Mouse (Mus musculus) forebrain, embryonic 11.5 days (tissue): ENCODE measurements at regions not wholly inside any gene's neighbourhood (a gene's known extent, or its start where the extent isn't known, plus 50 kb on each side); places are given as distances from the start of the nearest gene placed in this dataset.

ENCODE experiments used
- ATAC-seq: fragments of 200-750 bp; cut with Nextera tagmentation; replicated peaks from 2 replicates; pipeline ENCODE4 v1.8.0; 2017; ENCODE audit warnings: moderate TSS enrichment; ENCODE audit not compliant: low FRiP score
- DNase-seq: peaks from one replicate; pipeline ENCODE4 v3.0.0-alpha.2; 2017; ENCODE audit warnings: low spot score
- H3K27ac ChIP-seq: fragments of 300-500 bp; sonication (generic); 2 replicates; pipeline ENCODE4 v1.5.1; 2014; ENCODE audit warnings: low read depth, low read length
- H3K27me3 ChIP-seq: fragments of 300-500 bp; sonication (generic); 2 replicates; pipeline ENCODE4 v1.6.1; 2014; ENCODE audit warnings: mild to moderate bottlenecking, low read length, mixed read lengths; ENCODE audit not compliant: control insufficient read depth, insufficient read depth
- H3K36me3 ChIP-seq: fragments of 300-500 bp; sonication (generic); 2 replicates; pipeline ENCODE4 v1.6.1; 2014; ENCODE audit warnings: mild to moderate bottlenecking, low read length, moderate library complexity, mixed read lengths; ENCODE audit not compliant: control insufficient read depth, insufficient read depth
- H3K4me1 ChIP-seq: fragments of 300-500 bp; sonication (generic); replicated peaks from 2 replicates; pipeline ENCODE4 v1.6.1; 2014; ENCODE audit warnings: low read length, mixed read lengths; ENCODE audit not compliant: control insufficient read depth, insufficient read depth
- H3K4me2 ChIP-seq: fragments of 300-500 bp; sonication (generic); 2 replicates; pipeline ENCODE4 v1.6.1; 2014; ENCODE audit warnings: low read depth, mild to moderate bottlenecking, low read length, moderate library complexity, mixed read lengths; ENCODE audit not compliant: severe bottlenecking
- H3K4me3 ChIP-seq: fragments of 300-500 bp; sonication (generic); 2 replicates; pipeline ENCODE4 v1.5.1; 2014; ENCODE audit warnings: low read depth, low read length
- H3K9ac ChIP-seq: fragments of 300-500 bp; sonication (generic); 2 replicates; pipeline ENCODE4 v1.6.1; 2014; ENCODE audit warnings: low read length
- H3K9me3 ChIP-seq: fragments of 300-500 bp; sonication (generic); 2 replicates; pipeline ENCODE4 v1.6.1; 2016; ENCODE audit warnings: low read length, mixed read lengths; ENCODE audit not compliant: control insufficient read depth
- WGBS: fragments of 180-500 bp; shearing (Covaris S2); extraction: QIAGEN DNeasy Blood & Tissue Kit; methylation state at CpG from one replicate; pipeline ENCODE4 v1.1.7; 2014; 5-methylcytosine and 5-hydroxymethylcytosine counted together

DNA sequence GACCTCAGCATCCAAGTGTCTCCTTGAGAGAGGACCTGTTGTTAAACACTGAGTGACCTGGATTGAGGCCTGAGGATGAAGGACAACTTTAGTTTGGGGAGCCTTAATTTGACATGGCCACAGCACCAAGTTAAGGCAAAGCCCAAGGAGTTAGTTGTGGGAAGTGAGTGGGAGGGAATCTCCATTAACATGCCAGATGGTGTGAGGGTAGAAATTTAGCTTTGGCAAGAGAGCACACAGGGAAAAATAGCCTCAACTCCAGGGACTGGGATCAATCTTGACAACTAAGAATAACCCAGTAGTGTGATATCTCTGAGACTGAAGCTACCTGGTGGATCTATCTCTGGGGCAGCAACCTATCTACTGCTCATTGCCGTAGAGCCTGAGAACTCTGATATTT lies 105.4 kb downstream of the Ahr start:
- DNase-seq (no peak), ATAC-seq (no peak)
- Histone ChIP-seq H3K27ac (no peak overlapping the region), H3K4me1 (no peaks in the 10 kb centered on the region), H3K9ac (no peak overlapping the region), H3K36me3 (no peaks in the 10 kb centered on the region), H3K9me3 (no peaks in the 10 kb centered on the region), H3K4me2 (no peak overlapping the region), H3K27me3 (no peaks in the 10 kb centered on the region), H3K4me3 (no peak overlapping the region)
- 96% methylated on average over 1 of the region's 1 CpGs for WGBS

DNA sequence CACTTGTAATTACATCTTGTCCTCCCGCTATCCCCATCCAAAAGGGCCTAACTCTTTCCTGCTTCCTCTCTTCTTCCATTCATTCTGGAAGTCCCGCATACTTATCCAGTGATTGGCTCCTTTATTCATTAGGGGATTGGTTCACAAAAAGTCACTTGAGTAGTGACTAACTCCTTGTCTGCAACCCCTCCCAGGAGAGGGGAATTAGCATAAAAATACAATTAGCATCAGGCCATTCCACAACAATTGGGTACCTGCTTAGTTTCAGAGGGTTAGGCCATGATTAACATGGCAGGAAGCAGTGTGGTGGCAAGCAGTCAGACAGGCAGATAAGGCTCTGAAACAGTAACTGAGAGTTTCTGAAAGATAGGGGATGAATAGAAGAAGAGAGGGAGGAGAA lies 115.6 kb downstream of the Ahr start:
- Histone ChIP-seq H3K36me3 (no peaks in the 10 kb centered on the region), H3K27me3 (no peaks in the 10 kb centered on the region), H3K4me3 (no peak overlapping the region), H3K4me2 (no peak overlapping the region), H3K9ac (no peak overlapping the region), H3K9me3 (no peaks in the 10 kb centered on the region), H3K27ac (no peak overlapping the region), H3K4me1 (no peaks in the 10 kb centered on the region)
- no peak for ATAC-seq
- 67% methylated on average over 2 of the region's 2 CpGs for WGBS
- no peak for DNase-seq

DNA sequence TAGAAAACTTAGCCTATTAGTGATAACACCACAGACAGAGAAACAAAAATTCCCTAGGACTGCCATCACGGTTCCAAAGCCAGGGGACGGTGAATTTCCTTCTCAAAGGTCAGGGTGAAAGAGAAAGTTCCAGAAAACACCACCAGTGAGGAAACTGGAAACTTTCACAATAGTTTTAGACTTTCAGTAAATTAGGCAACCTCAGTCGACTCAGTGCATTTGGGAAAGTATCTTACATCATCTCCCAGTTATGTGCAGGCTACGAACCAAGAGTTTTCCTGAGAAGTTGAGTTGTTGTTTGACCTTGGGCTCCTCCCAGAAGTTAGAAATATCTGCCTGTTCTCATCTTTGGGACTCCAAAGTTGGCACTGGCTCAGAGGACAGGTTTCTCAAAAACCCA lies 116.9 kb downstream of the Ahr start:
- H3K36me3 ChIP-seq = no peaks in the 10 kb centered on the region
- no peak for ATAC-seq
- WGBS = 85% methylated on average over 4 of the region's 4 CpGs

DNA sequence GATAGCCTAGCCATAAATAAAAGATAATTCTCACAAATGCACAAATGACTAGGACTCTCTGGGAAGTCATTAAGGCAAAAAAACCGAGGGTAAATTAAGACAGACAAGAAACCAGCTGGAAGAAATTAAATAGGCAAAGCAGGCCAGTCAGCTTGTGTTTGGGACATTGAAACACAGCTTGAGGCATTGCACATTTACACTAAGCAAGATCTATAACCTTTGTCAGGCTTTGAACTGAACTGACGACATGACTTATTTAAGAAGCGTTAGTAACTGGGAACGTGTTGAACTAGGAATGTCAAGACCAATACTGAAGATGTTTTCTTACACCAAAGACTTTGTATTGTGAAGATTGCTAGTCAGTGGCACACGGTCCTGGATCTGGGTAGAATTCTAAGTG lies 118.3 kb downstream of the Ahr start:
- Histone ChIP-seq H3K4me3 (no peak overlapping the region), H3K27ac (no peak overlapping the region), H3K9ac (no peak overlapping the region), H3K9me3 (no peaks in the 10 kb centered on the region), H3K4me1 (no peaks in the 10 kb centered on the region), H3K36me3 (no peaks in the 10 kb centered on the region), H3K27me3 (no peaks in the 10 kb centered on the region), H3K4me2 (no peak overlapping the region)
- ATAC-seq = no peak
- WGBS = 74% methylated on average over 5 of the region's 5 CpGs
- DNase-seq = no peak

More for the DNA sequence above, 116.9 kb downstream of the Ahr start:
- Histone ChIP-seq H3K27me3 (no peaks in the 10 kb centered on the region), H3K4me3 (no peak overlapping the region), H3K9ac (no peak overlapping the region), H3K4me2 (no peak overlapping the region), H3K4me1 (no peaks in the 10 kb centered on the region), H3K9me3 (no peaks in the 10 kb centered on the region), H3K27ac (no peak overlapping the region)
- no peak for DNase-seq

DNA sequence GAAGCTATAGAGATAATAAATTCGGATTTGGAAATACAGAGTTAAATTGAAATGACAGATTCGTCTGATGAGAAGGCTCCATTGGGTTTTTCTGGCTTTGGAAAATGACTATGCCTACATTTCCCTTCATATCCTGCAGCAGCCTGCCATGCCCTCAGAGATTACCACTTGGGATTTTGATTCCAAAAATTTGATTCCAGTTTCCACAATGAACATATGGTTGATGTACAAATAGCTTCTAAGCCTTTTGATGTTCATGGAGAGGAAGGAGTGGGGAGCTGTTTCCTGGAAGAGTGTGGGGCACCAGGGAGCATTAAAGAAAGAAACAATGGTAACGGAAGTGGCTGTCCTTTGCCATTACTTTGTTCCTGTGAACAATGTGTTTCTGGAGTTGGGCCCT lies 122.1 kb downstream of the Ahr start:
- no peaks in the 10 kb centered on the region for H3K36me3 ChIP-seq
- H3K27me3 ChIP-seq = no peaks in the 10 kb centered on the region
- H3K4me3 ChIP-seq = no peak overlapping the region
- no peak for ATAC-seq
- H3K4me1 ChIP-seq = no peaks in the 10 kb centered on the region
- DNase-seq = no peak
- no peak overlapping the region for H3K4me2 ChIP-seq
- H3K9ac ChIP-seq = no peak overlapping the region
- 84% methylated on average over 3 of the region's 3 CpGs for WGBS
- no peak overlapping the region for H3K27ac ChIP-seq
- H3K9me3 ChIP-seq = no peaks in the 10 kb centered on the region

DNA sequence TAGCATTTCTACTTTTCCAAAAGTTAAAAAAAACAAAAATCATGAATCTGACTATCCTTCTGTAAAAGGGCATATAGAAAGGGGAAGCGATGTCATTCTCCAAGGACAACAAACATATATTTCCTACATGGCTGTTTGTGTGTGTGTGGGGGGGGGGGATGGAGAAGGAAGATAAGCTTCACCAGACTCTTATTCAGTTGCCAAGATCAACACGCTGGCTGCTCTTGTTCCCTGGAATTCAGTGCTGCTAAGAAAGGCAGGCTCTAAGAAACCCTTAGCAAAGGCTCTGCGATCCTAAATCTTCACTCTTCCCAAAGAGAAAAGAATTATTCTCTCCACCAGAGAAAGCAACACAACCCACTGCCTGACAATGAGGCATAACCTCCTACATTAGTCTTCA lies 126.4 kb downstream of the Ahr start:
- no peak overlapping the region for H3K27ac ChIP-seq
- ATAC-seq (no peak), DNase-seq (no peak)
- H3K4me2 ChIP-seq = no peak overlapping the region
- H3K36me3 ChIP-seq = no peaks in the 10 kb centered on the region
- no peak overlapping the region for H3K4me3 ChIP-seq
- no peaks in the 10 kb centered on the region for H3K4me1 ChIP-seq
- no peaks in the 10 kb centered on the region for H3K9me3 ChIP-seq
- H3K9ac ChIP-seq = no peak overlapping the region
- 85% methylated on average over 3 of the region's 3 CpGs for WGBS
- H3K27me3 ChIP-seq = no peaks in the 10 kb centered on the region

DNA sequence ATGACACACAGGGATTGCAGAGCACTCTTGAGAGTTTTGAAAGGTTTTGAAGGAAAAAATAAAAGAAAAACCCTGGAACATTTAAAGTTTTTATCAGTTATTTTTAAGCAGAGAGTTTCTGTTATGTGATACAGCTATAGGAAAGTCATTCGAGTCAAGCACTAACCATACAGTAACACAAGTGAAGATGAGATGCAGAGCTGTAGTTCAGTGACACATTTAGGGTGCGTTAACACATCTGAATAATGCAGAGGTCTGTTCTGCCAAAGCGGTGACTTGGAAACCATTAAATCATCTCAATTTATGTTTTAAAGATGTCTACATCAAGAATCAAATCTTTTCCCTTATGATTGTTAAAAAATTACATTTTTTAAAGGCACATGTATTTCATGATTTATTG lies 126.8 kb downstream of the Ahr start:
- H3K27ac ChIP-seq = no peak overlapping the region
- DNase-seq (no peak), ATAC-seq (no peak)
- H3K9ac ChIP-seq = no peak overlapping the region
- no peaks in the 10 kb centered on the region for H3K4me1 ChIP-seq
- no peaks in the 10 kb centered on the region for H3K27me3 ChIP-seq
- no peak overlapping the region for H3K4me2 ChIP-seq
- no peaks in the 10 kb centered on the region for H3K9me3 ChIP-seq
- WGBS = 90% methylated on average over 3 of the region's 3 CpGs
- no peak overlapping the region for H3K4me3 ChIP-seq
- no peaks in the 10 kb centered on the region for H3K36me3 ChIP-seq

DNA sequence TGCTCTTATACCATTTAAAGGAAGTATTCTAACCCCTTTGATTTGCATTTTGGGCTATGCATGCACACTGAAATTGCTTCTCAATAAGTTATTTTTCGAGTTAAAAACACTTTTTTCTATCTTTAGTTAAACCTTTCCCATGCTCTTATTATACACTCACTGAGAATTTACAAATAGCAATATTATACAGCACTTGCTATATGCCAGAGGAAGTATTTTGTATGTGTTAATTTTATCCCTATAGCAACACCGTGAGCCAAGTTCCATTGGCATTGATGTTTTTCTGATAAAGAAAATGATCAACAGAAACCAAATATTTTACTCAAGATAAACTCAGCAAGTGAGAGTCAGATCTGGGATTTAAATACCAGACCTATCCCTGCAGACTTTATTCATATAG lies 133.0 kb downstream of the Ahr start:
- no peak for DNase-seq
- H3K4me3 ChIP-seq = no peak overlapping the region
- no peak overlapping the region for H3K9ac ChIP-seq
- 74% methylated on average over 2 of the region's 2 CpGs for WGBS
- no peaks in the 10 kb centered on the region for H3K4me1 ChIP-seq
- H3K9me3 ChIP-seq = no peaks in the 10 kb centered on the region
- no peak for ATAC-seq
- no peaks in the 10 kb centered on the region for H3K36me3 ChIP-seq
- no peak overlapping the region for H3K4me2 ChIP-seq
- H3K27me3 ChIP-seq = no peaks in the 10 kb centered on the region
- no peak overlapping the region for H3K27ac ChIP-seq

DNA sequence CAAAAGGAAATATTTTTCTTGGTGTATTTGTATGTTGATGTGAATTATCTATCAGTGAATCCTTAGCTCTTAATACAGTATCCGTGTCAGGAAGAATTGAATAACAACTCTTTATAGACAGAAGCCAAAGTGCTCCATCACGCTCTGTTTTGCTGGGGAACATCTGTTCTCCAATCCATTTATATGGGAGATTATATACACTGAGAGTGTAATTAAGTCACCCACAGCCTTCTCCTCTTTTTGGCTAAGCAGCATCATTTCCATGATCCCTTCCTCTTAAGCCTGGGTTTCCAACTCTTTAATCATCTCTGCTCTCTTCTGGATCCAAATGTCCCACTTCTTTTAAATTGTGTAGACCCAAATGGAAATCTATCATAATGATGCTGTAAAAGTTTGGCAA lies 133.6 kb downstream of the Ahr start:
- DNase-seq = no peak
- Histone ChIP-seq H3K4me1 (no peaks in the 10 kb centered on the region), H3K27me3 (no peaks in the 10 kb centered on the region), H3K36me3 (no peaks in the 10 kb centered on the region), H3K9ac (no peak overlapping the region), H3K9me3 (no peaks in the 10 kb centered on the region), H3K27ac (no peak overlapping the region), H3K4me2 (no peak overlapping the region), H3K4me3 (no peak overlapping the region)
- WGBS = 89% methylated on average over 2 of the region's 2 CpGs
- ATAC-seq = no peak
